Mouse (Mus musculus) macrophage (primary cell): ENCODE data around the gene Slc6a5. TPM values are rescaled to one million over a fixed set of nuclear protein-coding genes. Genes with fewer than 3 reads are reported as not detected.

Experiments used
- H3K27ac ChIP-seq: fragments of 350-480 bp; formaldehyde crosslinking; 2 replicates; pipeline ENCODE4 v1.9.0; 2021
- H3K36me3 ChIP-seq: fragments of 350-480 bp; formaldehyde crosslinking; 2 replicates; pipeline ENCODE4 v1.9.0; 2021; ENCODE audit errors: inconsistent target
- H3K4me3 ChIP-seq: fragments of 350-480 bp; formaldehyde crosslinking; 2 replicates; pipeline ENCODE4 v1.9.0; 2021; ENCODE audit errors: inconsistent target
- H3K79me2 ChIP-seq: fragments of 350-480 bp; formaldehyde crosslinking; 2 replicates; pipeline ENCODE4 v1.9.0; 2021; ENCODE audit errors: inconsistent target
- WGBS: methylation state at CpG from one replicate; pipeline ENCODE4 v1.1.7; 2026; ENCODE audit warnings: inconsistent platforms; ENCODE audit not compliant: missing documents; 5-methylcytosine and 5-hydroxymethylcytosine counted together
- polyA plus RNA-seq: library from polyadenylated mRNA; stranded (reverse); fragments of 250-400 nt; gene quantifications from 3 replicates; pipeline ENCODE4 v1.2.4, GENCODE M21; 2018; ENCODE audit warnings: inconsistent platforms

Slc6a5 gene
- polyA plus RNA-seq, 1 experiment from 2014 or later: not detected

DNA sequence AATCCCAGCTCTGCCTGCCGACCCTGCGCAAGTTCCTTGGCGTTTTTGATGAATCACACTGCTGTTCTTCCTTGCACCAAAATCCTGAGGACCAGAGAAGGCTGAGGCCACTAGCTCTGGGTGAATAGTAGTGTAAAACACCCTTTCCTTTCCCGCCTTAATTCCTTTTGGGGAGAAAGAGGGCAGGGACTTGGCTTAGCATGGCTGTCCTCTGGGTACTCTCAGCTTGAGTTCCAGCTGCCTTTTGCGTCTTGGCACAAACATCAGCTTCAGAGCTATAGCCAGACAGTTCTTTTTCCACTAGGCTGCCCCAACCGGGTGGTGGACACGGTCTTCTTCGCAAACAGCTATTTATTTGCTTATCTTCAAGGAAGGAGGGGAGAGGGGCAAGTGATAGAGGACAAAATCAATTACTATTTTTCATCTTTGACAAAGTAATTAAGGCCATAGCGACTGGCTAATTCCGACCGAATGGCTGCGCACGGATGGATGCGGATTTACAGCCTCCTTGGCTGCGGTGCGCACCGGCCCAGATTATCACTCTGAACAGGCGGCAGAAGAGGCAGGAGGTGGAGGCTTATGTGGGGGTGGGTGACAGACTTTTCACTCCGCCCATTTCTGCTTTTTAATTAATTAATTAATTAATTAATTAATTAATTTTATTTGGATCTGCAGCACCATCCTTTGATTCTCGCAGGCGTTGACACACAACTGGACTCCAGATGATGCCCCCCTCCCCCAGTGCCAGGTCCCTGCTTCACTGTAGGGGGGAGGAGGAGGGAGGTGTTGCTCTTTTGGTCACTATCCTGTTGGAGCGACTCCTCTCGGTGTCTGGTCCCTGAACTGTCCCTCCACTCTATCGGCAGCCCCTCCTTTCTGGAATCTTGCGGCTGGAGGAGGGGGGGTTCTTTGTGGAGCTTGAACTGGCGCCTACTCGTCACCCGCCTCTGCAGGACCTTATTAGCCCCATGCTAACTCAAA lies 2.5 kb upstream of the Slc6a5 start:
- Histone ChIP-seq H3K36me3 (no peaks in the 10 kb centered on the region), H3K79me2 (no peaks in the 10 kb centered on the region), H3K27ac (no peak overlapping the region), H3K4me3 (no peak overlapping the region)
- WGBS: 7% methylated on average over 28 of the region's 28 CpGs

DNA sequence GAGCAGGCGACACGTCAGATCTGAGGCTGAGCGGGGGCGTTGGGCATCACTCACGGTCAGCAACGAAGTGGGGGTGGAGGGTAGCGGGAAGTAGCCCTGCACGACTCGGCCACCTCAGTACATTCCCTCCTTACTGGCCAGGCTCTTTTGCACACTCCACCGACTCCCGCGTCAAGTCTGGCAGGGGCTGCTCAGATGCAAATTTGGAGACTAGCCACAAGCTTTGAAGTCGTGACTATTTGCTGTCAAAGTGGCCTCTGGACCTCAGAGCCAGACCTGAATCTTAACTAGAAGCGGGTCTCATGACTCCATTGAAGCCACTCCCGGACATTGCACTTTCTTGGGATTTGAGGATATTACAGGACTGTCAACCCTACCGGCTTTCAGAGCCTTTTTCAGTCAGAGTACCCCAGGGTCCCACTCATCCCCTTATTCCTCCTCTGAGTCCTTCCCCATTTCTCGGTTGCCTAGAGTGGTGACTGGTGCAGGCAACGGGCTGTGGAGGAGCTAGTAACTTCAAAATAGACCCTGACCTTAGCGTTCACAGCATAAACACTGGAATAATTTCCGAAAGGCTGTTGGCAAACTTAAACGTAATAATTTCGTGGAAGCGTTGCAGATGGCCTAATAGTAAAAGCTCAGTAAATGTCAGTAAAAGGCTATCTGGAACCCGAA lies 1.6 kb upstream of the Slc6a5 start:
- Histone ChIP-seq H3K36me3 (no peaks in the 10 kb centered on the region), H3K27ac (no peak overlapping the region), H3K79me2 (no peaks in the 10 kb centered on the region), H3K4me3 (no peak overlapping the region)
- WGBS: 10% methylated on average over 24 of the region's 24 CpGs

DNA sequence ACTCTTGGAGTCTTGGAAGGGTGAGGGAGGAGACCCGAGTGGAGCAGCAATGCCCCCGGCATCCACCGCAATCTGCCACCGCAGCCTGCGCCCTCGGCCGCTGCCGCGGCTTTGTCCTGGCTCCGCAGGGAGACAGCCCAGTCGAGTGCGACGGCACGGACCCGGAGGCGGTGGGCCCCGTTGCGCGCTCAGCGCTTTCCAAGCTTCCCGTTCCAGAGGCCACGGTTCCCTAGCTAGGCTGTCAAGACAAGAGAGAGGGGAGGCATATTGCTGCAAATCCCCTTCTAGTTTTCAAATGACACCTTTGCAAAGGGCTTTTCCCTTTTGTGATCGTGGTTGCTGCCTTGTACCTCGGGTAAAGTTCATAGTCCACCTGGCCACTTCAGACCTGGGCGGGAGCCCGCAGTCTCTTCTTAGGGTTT lies 945 bp upstream of the Slc6a5 start:
- no peaks in the 10 kb centered on the region for H3K36me3 ChIP-seq
- H3K4me3 ChIP-seq: no peak overlapping the region
- no peaks in the 10 kb centered on the region for H3K79me2 ChIP-seq
- WGBS: 7% methylated on average over 26 of the region's 26 CpGs
- H3K27ac ChIP-seq: no peak overlapping the region

DNA sequence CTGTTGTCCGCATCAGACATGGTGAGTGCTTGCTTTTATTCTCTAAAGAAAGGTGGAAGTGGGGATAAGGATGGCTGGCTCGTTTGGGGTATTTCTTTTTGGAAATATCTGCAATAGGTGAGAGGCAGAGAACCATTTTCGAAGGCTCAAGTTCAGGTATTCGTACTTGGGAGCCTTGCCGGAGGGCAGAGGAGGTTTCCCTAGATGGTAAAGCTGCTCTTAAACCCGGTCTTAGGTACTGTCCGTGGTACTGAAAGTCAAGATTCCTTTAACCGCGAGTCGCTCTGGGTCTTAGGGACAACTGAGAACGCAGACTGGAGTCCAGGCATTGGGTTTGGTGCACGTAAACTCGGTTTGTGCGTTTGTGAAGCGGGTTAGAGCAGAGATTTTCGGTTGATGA lies 415 bp downstream of the Slc6a5 start:
- Histone ChIP-seq H3K79me2 (no peaks in the 10 kb centered on the region), H3K36me3 (no peaks in the 10 kb centered on the region), H3K27ac (no peak overlapping the region), H3K4me3 (no peak overlapping the region)
- WGBS: 7% methylated on average over 16 of the region's 16 CpGs

DNA sequence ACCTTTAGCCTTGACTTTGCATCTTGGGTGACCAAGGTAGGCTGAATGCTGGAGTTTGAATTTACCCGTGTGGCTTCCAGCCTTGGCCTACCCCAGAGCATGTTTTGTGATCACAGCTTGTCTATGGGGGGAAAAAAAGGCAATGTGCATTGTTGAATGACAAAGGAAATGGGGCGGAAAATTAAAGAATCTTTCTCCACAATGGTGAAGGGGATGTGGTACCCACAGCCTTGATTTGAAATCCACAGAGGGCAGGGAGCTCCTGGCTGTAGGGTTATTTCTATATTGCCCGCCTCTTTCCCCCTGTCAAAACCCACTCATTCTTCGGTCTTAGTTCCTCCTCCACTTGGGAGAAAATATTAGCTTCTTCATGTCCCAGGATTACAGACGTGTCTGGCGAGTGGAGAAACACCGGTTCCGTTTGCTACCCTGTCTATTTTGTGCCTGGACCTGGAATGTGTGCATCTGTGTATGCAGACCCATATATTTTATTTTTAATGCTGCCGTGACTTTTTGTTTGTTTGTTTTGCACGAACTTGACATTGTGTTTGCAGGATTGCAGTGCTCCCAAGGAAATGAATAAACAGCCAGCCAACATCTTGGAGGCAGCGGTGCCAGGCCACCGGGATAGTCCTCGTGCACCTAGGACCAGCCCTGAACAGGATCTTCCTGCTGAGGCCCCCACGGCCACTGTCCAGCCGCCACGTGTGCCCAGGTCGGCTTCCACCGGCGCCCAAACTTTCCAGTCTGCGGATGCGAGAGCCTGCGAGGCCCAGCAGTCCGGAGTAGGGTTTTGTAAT lies 1.4 kb downstream of the Slc6a5 start:
- Histone ChIP-seq H3K79me2 (no peaks in the 10 kb centered on the region), H3K4me3 (no peak overlapping the region), H3K36me3 (no peaks in the 10 kb centered on the region), H3K27ac (no peak overlapping the region)
- WGBS: 8% methylated on average over 23 of the region's 23 CpGs

DNA sequence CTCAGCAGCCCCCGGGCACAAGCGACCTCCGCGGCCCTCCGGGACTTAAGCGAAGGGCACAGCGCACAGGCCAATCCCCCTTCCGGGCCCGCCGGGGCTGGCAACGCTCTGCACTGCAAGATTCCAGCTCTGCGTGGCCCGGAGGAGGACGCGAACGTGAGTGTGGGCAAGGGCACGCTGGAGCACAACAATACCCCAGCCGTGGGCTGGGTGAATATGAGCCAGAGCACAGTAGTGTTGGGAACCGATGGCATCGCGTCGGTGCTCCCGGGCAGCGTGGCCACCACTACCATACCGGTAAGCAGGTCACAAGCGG lies 2.0 kb downstream of the Slc6a5 start:
- Histone ChIP-seq H3K36me3 (no peaks in the 10 kb centered on the region), H3K27ac (no peak overlapping the region), H3K4me3 (no peak overlapping the region)

DNA sequence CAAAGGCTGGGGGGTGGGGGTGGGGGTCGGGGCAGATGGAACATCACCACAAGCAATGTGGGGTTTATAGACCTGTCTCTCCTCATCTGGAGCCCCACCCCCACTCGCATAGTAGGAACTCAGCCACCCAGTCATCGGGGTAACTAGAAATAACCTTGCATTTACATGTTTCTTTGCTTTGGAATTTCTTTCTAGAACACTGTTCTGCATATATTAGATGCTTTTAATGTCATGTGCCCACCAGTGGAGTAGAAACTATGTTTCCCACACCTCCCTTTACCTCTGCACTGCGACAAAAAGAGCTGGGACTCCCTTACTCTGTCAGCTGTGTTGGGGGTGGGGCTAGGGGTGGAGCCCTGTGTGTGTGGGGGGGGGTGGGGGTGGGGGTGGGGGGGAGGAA lies 3.2 kb downstream of the Slc6a5 start:
- 8% methylated on average over 4 of the region's 4 CpGs for WGBS
- Histone ChIP-seq H3K27ac (no peak overlapping the region), H3K36me3 (no peaks in the 10 kb centered on the region), H3K79me2 (no peaks in the 10 kb centered on the region), H3K4me3 (no peak overlapping the region)

More for the DNA sequence above, 2.0 kb downstream of the Slc6a5 start:
- no peaks in the 10 kb centered on the region for H3K79me2 ChIP-seq
- 4% methylated on average over 26 of the region's 26 CpGs for WGBS

DNA sequence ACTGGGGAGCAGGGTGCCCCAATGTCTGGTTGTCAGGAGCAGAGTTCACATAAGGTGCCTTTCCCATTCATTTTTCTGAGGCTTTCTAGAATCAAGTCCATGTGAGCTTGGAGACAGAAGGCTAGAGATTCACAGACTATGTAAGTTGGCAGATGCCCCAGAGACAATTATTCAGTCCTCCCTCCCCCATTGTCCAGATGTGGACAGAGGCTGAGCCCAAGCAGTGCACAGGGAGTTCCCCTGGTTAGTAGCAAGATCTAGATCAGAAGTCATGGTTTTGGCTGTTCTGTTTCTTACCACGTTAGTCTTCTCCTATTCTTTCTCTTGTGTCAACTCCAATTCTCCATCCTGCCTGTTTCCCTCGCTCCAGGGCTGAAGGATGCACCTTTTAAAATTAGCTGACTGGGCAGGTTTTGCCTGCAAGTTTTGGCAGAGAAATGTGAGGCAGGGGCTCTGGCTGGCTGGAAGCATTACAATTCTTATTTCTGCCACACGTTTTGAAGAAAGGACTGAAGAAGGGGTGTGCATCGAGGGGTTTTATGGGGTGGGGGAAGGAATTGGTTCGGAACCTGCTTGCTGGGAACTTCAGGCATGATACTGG lies 3.9 kb downstream of the Slc6a5 start:
- Histone ChIP-seq H3K36me3 (no peaks in the 10 kb centered on the region), H3K4me3 (no peak overlapping the region), H3K27ac (no peak overlapping the region), H3K79me2 (no peaks in the 10 kb centered on the region)
- WGBS: 10% methylated on average over 5 of the region's 5 CpGs

DNA sequence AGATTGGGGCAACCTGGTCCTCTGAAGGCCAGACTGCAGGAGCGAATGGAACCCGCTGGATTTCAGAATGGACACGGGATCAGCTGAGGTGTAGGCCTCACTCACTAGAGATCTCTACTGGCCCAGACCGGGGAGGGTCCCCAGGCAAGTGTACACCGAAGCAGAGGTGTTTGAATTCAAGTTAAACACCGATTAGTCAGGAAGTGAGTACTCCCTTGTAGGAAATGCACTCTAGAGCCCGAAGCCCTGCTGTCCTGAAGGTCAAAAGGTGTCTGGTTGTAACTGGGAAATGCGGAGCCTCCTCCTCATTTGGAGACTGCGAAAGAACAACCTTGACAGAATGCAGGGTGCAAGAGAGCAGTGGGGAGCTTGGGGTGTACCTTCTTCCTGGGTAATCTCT lies 5.0 kb downstream of the Slc6a5 start:
- 8% methylated on average over 9 of the region's 9 CpGs for WGBS

DNA sequence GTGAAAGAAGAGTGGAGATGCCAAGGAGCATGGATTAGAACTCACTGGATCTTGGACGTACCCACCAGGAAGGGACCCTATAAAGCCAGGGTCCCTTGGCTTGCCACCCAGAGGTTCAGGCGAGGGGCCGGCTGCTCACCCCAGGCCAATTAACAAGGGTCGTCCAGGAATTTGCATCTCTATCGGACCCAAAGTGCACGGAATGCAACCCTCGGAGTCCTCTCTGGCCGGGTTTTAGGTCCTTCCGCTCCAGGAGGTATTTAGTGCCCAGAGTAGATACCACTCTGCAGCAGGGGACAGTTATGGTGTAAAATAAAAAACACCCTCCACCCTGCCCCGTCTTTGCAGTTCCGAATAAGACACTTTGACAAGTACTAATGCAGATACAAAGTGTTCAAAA lies 5.5 kb downstream of the Slc6a5 start:
- no peaks in the 10 kb centered on the region for H3K79me2 ChIP-seq
- H3K27ac ChIP-seq: no peak overlapping the region
- no peak overlapping the region for H3K4me3 ChIP-seq
- WGBS: 8% methylated on average over 11 of the region's 11 CpGs
- H3K36me3 ChIP-seq: no peaks in the 10 kb centered on the region

More for the DNA sequence above, 5.0 kb downstream of the Slc6a5 start:
- Histone ChIP-seq H3K36me3 (no peaks in the 10 kb centered on the region), H3K4me3 (no peak overlapping the region), H3K27ac (no peak overlapping the region), H3K79me2 (no peaks in the 10 kb centered on the region)

DNA sequence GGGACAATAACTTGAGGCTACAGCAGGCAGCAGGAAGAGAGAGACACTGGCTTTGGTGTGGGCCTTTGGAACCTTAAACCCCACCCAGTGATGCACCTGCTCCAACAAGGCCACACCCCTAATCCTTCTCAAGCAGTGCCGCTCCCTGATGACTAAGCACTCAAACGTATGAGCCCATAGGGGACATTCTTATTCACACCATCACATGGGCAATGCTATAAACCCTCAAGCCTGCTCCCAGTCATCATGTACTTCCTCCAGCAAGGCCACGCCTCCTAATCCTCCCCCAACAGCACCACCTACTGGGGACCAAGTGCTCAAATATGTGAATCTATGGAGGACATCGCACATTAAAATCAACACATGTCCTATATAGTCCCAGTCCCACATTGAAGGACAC lies 9.5 kb downstream of the Slc6a5 start:
- Histone ChIP-seq H3K36me3 (no peaks in the 10 kb centered on the region), H3K79me2 (no peaks in the 10 kb centered on the region), H3K4me3 (no peak overlapping the region), H3K27ac (no peak overlapping the region)
- 86% methylated on average over 3 of the region's 4 CpGs for WGBS

DNA sequence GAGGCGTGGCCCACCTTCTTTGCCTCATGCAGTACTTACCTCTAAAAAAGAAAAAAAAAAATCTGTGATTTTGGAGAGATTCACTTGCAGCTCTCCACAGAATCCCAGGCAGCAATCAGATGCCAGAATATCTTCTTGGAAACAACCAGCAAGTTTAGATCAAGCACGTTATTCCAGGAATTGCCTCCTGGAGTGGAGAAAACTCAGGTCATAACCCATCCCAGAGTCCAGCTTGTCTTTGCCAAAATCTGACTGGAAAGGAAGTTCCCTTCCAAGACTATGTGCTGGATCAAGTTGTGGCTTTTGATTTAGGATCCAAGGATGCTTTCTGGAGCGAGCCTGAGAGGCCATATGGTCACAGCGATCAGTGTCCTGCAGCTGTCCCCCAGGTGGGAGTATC lies 10.8 kb downstream of the Slc6a5 start:
- 87% methylated on average over 3 of the region's 4 CpGs for WGBS
- Histone ChIP-seq H3K4me3 (no peak overlapping the region), H3K36me3 (no peaks in the 10 kb centered on the region), H3K79me2 (no peaks in the 10 kb centered on the region), H3K27ac (no peak overlapping the region)

DNA sequence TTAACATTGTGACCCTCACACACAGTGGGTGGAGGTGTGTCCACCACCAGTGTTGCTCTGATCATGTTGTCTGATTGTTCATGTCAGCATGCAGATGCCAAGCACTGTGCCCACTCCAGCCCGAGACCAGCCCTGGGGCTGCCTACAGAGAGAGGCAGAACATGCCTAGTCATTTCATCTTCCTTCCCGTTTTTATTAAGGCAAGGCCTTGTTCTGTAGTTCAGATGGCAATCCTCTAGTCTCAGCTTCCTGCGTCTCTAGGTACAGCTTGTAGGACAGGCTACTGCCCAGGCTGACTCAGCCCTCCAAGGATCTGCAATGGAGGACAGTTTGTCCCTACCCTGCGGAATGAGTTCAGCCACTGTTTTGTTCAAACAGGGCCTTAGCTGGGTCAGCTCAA lies 13.0 kb downstream of the Slc6a5 start:
- 4% methylated on average over 4 of the region's 4 CpGs for WGBS
- no peaks in the 10 kb centered on the region for H3K79me2 ChIP-seq
- H3K36me3 ChIP-seq: no peaks in the 10 kb centered on the region
- H3K27ac ChIP-seq: no peak overlapping the region
- no peak overlapping the region for H3K4me3 ChIP-seq

DNA sequence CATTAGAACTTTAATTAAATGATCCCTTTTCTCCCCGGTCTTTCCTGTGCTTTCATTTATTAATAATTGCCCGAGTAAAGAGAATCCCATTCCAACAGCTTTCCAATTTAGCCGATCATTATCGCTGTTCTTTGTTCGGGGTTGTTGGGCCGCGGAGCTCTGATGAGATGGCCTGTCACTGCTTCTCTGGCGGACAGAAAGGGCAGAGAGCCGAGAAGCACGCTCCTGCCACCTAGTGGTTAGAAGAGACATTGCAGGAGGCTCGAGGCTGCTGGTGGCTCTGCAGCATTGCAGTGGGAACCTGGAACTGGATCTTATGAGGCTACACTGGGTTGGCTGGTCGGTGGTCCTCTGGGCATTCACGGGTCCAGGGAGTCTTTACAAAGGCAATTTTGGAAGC lies 13.4 kb downstream of the Slc6a5 start:
- no peak overlapping the region for H3K27ac ChIP-seq
- no peaks in the 10 kb centered on the region for H3K79me2 ChIP-seq
- WGBS: 4% methylated on average over 13 of the region's 13 CpGs
- H3K4me3 ChIP-seq: no peak overlapping the region
- H3K36me3 ChIP-seq: no peaks in the 10 kb centered on the region
